Mouse (Mus musculus) embryonic fibroblast, embryonic 13.5 days (primary cell): ENCODE data around the gene Tns1.

Source experiments
- CTCF ChIP-seq: IDR thresholded peaks from 2 replicates; pipeline ENCODE4 v1.5.1; 2011; ENCODE audit warnings: mild to moderate bottlenecking, control low read depth, low read length, moderate library complexity, borderline replicate concordance; ENCODE audit not compliant: insufficient read depth
- POLR2A ChIP-seq: IDR thresholded peaks from 2 replicates; pipeline ENCODE4 v1.6.1; 2011; ENCODE audit warnings: low read depth, mild to moderate bottlenecking, control low read depth, low read length, moderate library complexity

DNA sequence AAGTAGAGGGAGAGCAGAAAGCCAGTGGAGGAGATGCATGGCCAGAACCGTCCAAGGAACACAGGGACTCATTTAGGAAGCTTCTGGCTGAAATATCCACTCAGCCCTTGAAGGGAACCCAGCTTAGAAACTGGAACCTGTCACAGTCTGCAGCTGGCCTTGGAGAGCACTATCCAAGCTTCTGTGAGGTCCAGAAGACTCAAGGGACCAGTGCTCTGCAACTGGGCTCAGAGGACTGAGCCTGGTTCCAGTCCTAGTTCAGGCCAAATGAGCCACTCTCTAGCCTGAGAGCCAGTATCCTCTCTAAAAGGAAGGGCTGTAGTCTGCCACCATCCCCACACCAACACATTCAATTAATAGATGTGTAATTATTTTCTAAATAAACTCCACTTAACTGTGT, 35.7 kb downstream of the Tns1 start:
- TF ChIP-seq CTCF (no peak), POLR2A (no peak)
